Mouse (Mus musculus) urinary bladder, postnatal 25 days (tissue): ENCODE results near the gene Usp12.

ENCODE experiments used
- DNase-seq: peaks from one replicate; pipeline ENCODE4 v3.0.0; 2022; ENCODE audit warnings: low spot score

The Usp12 gene

DNA sequence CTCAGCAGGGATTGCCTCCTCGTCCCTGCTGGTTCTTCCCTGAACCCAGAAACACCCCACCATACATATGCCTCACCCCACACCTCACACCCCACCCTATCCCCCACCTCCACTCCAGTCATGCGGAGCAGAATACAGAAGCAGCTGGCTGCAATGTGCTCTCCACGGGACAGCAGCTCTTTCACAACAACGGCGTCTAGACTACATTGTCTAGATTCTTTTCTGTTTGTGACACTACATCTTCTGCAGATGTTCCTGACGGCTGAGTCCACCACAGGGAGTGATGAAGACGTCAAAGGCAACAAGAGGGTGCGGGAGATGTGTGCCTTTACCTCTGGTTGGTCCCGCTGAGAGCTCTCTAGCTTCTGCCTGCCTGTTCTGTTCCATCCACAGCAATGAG, 3.2 kb upstream of the Usp12 start:
- DNase-seq = no peak

DNA sequence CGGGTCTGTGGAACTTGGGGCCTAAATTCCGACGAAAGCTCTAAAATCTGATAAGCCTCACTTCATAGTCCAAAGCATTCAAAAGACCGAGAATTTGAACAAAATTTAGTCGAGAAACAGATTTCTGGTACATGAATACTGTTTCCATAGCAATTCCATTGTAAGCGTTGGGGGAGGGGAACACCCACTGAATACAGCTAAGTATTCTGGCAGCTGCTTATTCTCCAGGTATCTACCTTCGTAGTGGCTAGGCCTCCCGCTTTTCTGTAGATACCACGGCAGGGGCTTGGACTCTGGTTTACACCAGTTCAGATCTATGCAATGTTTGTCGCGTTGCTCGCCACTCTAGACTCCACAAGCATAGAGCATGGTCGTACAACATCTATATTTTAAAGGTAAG, 922 bp upstream of the Usp12 start:
- DNase-seq = no peak

DNA sequence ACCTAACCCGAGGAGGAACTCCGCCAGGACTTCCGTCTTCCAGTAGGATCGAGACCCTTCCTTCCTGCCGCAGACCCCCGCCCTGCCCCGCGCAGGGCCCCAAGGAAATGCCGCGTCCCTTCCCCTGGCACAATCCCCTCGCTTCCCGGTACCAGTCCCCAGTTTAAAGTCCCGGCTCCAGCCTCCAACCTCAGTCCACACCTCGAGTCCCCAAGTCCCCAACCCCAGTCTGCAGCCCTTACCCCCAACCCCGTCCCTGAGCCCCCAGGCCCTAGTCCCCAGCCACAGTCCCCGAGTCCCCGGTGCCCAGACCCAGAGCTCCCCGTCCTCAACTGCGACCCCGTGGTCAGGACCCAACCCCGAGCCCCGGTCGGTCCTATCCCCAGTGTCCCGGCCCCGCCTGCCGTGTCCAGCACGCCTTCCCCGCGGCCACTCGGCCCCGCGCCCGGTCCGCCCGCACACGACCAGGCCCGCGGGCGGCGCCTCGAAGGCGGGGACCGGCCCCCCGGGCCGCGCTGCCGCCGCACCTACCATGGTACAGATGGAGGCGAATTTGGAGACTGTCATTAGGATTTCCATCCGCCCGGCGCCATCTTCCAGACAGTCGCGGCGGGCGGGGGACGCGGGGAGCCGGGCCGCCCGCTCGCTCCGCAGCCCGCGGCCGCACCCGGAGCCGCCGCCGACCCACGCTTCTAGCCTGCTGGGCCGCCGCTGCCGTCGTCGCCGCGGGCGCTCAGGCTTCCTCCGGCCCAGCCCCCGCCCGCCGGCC, 538 bp downstream of the Usp12 start:
- peak; percentile 17 for DNase-seq

DNA sequence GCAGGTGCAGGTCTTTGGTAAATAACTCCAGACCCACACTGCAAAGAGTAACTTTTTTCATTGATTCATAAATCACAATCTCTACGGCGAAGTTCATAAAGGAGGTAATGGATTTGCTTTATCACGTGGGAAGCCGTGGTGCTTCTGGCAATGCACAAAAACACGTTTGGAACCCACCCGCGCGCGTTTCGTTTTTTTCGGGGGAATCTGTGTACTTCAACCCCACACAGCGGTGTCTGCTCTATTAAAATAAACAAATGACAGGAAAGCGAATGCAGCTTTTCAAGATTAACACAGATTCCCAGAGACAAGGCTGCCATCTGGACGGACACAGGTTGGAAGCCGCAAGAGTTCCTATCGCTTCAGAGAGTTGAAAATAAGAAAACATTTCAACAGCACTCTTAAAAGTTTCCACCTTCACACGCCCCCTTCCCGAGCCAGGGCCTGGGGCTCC, 1.1 kb downstream of the Usp12 start:
- DNase-seq = no peak

DNA sequence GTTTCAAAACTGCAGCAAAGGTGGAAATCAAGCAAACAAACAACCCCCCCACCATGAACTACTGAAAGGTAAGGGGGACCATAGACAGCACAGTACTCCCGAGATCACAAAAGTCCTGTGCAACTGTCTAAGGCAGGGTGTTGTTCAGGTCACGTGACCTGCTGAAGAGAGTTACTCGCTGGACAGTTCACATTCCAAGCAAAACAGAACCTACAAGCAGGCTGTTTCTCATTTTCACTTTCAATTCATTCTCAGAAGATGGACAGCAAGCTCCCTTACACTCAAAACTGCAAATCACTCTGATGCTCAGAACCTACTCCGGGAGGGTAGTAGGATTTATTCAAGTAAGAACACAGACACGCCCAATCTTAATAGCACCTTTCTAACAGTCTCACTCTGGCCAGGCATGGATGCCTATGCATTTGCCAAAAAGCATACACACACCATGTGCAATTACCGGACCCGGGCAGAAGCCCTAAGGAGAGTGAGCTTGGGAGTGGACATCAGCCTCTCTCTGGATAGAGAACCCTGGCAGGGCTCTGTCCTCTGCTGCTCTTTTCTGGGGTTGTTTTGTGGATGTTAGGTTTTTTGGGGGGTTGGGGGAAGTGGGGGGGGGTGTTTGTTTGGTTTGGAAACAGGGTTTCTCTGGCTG, 2.5 kb downstream of the Usp12 start:
- no peak for DNase-seq

DNA sequence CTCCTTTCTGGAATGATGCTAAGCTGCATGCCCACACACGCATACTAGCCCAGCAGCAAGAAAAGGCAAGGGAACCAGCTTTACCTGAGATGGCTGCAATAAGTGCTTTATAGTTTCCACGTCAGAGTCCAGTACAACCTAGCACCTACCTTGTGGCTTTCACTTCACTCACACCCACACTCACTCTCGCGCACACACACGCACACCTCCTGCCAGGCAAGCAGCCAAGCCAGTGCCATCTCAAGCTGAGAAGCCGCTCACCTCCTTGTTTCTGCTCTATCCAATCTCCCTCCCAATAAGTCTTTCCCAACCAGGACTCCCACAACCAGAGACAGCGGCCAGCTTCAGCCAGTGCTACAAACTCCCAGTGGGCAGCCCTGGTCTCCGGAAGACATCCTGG, 3.9 kb downstream of the Usp12 start:
- DNase-seq = no peak

DNA sequence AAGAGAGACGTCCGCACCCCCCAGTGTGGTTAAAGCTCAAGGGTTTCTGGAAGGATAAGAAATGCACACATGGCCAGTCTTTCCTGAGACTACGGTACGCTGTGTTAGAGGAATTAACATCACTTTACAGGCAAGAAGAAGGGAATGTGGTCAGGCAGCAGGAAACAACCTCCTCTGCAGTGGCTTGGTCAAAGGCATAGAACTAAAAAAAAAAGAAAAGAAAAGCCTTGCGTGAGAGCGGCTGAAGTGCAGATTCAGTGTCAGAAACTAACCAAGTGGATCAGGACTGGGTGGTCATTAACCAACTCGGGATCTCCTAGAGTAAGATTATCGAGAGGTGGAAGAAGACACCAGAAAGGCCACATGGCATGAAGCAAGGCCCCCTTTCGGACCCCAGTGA, 5.4 kb downstream of the Usp12 start:
- DNase-seq = no peak

DNA sequence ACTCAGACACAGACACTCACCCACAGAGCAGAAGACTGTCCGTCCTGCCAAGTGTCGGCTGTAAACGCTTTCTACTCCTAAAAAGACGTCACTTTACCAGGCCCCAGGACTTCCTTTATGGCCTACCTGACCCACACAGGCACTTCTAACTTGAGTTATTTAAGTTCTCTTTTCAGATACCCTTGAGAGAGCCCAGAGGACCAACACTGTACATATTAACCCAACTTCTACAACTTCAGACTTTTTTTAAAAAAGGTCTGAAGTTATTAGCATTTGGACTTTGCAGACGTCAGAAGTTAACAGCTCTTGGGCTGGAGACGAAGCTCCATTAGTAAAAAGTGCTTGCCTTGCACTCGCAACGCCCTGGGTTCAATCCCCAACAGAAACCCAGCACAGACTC, 8.7 kb downstream of the Usp12 start:
- DNase-seq = no peak

DNA sequence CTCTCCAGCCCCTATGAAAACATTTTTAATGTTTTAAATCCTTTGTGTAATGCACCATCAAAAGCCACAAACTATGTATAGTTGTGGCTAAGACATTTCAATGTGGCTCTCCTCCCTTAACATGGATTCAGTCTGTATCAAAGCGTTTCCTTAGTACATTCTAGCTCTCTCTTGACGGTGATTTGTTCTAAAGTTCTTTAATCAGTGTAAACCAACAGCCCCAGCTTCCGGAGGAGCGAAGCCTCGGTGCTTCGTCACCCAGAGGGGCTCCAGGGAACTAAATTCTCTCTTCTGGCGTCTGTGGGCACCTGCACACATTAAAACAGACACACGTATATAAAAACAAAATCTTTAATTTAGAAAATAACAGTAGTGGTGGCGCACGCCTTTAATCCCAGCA, 10.9 kb downstream of the Usp12 start:
- DNase-seq = no peak

DNA sequence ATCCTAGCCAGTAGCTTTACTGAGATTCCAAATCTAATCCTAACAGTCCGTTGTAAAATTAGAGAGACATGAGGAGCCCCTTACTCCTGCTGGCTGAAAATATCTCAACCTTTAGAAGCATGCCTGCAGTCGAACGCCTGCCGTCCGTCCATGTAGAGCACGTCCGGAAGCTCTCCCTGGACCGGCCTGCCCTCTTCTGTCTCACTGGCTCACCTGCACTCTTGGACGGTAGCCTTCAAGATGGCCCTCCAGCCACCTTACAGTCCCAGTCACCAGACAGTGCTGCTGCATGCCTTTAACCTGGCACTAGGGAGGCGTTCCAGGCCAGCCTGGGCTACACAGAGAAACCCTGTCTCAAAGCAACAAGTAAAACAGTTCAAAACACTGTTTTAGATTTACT, 11.5 kb downstream of the Usp12 start:
- no peak for DNase-seq

DNA sequence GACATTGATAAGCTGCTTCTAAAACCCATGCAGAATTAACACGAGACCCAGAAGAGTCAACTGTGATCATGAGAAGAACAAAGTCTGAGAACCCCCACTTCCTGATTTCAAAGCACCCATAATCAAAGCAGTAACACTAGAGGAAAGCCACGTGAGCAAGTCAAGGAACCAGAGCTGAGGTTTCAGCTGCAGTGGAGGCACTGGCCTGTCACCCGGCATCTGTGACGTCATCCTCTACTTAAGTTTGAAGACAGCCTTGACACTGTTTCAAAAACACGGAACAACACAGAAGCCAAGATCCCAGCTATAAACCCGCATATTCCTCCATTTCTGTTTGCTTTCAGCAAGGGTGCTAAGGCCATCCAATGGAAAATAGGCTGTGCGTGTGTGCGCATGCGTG, 13.1 kb downstream of the Usp12 start:
- no peak for DNase-seq

DNA sequence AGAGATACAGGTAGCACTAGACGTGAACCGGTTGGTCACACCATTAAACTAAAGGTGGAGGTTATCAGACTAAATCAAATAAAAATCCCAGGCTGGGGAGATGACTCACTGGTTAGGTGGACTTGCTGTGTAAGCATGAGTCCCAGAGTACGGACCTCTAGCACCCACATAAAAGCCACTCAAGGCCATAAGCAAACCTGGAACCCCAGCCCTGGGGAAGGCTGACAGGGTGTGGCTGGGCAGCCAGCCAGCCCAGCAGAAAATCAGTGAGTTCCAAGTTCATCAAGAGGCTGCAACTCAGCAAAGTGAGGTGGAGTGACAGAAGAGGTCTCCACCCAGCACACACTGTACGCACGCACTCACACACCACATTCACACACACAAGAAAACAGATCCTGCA, 14.9 kb downstream of the Usp12 start:
- no peak for DNase-seq

DNA sequence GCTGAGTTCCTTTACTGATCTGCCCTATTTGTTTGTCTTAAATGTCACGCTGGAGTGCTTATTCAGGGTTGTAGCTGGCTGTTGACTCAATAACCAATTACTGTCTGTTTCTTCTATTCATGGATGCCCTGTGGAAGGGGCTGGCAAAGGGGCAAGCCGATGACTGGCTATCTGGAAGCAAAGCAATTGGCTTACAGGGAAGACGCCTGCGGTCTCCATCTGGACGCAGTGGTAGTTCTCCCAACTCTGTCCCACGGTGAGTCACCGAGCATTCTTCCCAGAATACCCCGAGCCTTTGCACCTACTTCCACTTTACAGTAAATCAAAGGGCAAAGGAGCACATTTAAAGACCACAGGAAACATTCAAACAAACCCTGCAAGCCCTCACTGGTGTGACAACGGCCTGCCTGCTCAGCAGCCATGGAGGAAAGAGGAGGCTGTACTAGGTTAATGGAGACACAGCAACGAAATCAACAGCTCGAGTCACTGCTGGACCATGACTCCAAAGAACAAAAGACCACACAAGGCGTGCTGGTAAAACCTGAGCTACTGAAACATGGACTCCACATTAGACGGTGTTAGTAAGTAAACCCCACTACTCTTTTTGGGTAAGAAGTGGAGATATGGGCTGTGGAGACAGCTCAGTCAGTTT, 17.7 kb downstream of the Usp12 start:
- no peak for DNase-seq

DNA sequence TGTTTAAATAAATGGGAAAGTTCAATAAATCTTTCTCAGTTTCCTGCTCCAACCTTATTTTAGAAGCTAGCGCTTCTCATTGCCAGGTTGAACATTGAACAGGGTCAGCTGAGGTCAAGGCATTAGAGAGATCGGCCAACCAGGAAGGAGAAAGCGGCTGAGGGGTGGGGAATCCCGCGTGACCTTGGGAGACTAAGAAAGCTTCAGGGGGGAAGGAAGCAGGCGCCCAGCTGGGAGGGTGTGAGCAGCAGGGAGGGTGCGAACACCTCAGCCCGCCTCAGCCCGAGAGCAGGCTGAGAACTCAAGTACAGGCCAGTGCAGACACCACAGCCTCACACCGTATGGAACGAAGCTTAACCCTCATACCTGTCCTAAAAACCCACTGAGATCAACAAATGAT, 22.8 kb downstream of the Usp12 start:
- DNase-seq = no peak

DNA sequence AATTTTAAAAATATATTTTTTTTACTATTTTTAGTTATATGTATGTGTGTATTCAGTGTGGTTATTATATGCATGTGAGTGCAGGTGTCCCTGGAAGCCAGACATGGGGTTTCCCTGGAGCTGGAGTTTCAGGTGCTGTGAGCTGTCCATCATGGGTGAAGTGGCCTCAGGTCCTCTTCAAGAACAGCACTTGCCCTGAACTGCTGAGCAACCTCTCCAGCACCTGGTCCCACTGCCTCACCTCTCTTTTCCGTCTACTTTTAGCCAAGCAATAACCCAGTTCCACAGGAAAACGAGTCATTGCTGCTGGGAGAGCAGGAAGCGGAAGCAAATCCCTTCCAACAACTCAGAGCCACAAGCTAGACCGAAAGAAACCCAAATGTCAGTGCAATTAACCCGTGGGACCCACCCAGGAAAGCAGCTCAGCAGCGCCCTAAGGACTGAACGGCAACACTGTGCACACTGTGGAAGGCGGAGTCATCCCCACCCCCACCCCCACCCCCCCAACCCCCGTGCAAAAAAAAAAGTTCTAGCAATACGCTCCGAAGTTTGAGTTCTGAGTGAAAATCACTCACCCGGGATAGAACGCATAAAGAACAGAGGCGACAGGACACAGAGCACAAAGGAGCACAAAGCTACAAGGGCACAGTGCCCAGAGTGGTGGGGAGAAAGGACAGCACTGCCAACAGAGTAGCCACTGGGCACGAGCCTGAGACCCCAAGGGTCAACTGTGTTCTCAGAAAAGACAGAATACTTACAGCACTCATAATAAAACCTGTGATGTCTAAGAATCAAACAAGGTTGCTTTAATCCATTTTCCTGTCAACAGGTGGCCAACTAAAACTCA, 24.6 kb downstream of the Usp12 start:
- no peak for DNase-seq

DNA sequence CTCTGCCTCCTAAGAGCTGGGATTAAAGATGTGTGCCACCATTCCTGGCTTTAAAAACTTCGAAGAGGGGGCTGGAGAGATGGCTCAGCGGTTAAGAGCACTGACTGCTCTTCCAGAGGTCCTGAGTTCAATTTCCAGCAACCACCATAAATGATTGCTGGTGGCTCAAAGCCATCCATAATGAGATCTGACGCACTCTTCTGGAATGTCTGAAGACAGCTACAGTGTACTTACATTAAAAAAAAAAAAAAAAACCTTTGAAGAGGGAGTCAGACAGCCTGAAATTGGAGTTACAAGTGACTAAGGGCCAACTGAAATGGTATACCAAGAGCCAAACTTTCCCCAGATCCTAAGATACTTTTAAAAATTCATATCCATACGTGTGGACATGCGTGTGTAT, 29.0 kb downstream of the Usp12 start:
- DNase-seq = no peak

DNA sequence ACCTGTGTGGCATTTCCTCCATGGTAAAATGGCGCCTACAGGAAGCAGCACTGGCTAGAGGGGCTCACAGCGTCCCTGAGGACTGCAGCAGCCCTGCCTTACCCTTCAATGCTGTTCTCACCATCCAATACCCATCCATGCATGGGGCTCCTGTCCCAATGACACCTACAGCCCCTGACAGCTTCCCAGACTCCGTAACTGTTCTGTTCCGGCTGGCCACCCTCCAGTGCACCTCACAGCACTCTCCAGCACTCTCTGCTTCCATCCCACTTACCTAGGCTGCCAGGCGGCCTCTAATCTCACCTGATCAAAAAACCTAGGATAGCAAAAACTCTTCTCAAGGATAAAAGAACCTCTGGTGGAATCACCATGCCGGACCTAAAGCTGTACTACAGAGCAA, 35.6 kb downstream of the Usp12 start:
- no peak for DNase-seq

DNA sequence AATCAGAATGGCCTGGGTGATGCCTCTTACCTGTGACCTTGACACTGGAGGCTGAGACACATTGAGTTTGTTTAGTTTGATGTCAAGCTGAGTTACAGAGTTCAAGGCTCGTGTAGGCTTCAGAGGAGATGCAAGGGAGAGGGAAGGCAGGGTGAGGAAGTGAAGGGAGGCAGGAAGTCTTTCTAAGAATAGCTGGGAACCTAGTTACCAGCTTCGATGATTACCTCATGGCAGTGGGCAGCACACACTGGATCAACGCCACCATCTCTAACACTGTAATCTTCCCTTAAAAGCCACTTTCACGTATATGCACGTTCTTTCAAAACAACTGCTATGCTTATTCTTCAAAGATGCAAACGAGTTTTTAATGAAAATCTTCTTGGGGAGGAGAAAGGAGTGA, 36.9 kb downstream of the Usp12 start:
- DNase-seq = no peak

DNA sequence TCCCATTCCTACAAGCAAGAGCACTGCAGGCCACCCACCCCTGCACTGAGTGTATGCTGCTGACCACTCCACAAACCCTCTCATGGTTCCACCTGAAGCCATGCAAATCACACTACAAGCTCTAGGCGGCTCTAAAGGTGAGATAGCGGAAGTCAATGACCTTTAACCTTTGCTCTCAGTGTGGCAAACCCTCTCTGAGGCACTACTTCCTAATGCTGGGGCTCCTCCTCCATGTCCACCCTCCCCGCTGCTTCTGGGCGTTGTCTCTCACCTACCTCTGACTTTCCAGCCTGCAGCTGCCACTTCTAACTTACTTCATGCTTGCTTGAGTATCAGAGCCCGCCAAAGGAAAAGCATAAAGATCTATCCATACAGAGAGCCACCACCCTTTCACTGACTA, 37.5 kb downstream of the Usp12 start:
- DNase-seq = no peak

DNA sequence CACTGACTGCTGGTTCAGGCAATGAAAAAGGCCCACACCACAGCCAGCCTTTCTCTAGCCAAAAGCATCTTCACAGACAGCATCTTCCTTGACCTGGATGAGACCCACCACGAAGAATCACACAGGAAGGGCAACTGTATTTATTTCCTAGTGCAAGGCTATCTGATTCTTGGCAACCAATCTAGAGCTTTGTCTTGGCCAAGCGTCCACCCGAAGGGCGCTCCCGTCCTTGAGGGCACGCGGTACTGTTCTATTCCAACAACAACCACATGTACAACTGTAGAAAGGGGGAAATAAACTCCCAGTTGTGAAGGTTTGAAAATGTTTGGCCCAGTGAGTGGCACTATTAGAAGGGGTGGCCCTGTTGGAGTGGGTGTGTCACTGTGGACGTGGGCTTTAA, 41.6 kb downstream of the Usp12 start:
- DNase-seq = no peak

DNA sequence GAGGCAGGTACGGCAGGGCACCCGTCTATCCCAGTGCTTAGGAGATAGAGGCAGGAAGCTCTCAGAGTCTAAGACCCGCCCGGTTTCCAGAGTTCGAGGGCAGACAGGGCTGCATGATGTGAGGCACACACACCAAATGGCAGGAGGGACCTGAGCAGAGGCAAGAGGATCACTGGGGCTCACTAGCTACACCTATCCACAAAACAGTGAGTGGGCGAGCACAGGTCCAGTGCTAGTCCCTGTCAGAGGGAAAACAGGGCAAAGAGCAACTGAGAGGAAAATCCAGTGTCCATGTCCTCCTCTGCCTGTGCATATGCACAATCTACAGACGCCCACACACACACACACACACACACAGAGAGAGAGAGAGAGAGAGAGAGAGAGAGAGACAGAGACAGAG, 43.8 kb downstream of the Usp12 start:
- DNase-seq = no peak

DNA sequence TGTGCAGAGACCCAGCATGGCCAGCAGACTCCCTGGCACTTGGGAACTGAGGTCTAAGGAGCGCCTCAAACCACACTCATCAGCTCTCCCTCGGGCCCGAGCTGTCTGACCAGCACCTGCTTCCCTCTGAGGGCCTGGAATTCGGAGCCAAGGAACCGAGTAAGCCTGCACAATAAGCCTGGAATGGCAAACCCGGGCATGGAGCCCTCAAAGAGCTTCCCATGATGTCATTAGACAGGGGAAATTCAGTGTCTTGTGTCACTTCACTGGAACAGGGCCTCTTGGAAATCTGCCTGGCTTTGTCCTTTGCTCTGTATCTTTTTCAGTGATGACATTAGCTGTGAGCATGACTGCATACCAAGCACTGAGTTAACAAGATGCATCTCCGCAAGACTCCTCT, 44.5 kb downstream of the Usp12 start:
- no peak for DNase-seq

DNA sequence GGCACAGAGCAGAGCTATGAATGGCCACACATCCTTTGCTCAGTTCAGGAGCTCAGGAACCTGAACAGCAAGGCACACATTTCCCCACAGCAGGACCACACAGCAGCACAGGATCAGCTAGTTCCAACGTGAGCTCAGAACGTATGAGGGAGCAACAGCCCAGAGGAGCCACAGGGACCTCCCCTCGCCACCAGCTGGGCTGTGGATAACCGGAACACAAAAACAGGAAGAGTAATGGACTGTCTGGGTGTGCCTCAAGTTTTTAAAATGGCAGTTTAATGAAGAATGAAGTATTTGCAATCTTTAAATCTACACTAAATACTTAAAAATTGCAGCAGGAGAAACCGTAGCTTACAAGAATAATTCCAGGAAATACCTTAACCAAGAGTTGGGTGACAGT, 44.9 kb downstream of the Usp12 start:
- DNase-seq = no peak
